Mouse (Mus musculus): Measurements from ENCODE around the gene Gjc2.
A peak's percentile ranks its signal among the peaks of the same experiment; 100 is the strongest.

Gene Gjc2

GRCm38 (mm10) chr11:59155900-59156299 is 27.1 kb downstream of the Gjc2 start:
- no peak for DNase-seq

- no peak for DNase-seq
Measured at GRCm38 (mm10) chr11:59154220-59154619, 28.8 kb downstream of the Gjc2 start.

GRCm38 (mm10) chr11:59151729-59152128 is 31.3 kb downstream of the Gjc2 start:
- no peak for DNase-seq

- no peak for DNase-seq
Measured at GRCm38 (mm10) chr11:59149302-59149701, 33.7 kb downstream of the Gjc2 start.

- DNase-seq, result no peak
Measured at GRCm38 (mm10) chr11:59142962-59143361, 40.1 kb downstream of the Gjc2 start.

- DNase-seq, result peak; percentile 30
Measured at GRCm38 (mm10) chr11:59141772-59142370, 41.1 kb downstream of the Gjc2 start.

- DNase-seq, result no peak
Measured at GRCm38 (mm10) chr11:59138537-59139486, 44.2 kb downstream of the Gjc2 start.

GRCm38 (mm10) chr11:59136994-59137706 is 45.9 kb downstream of the Gjc2 start:
- DNase-seq, result no peak

GRCm38 (mm10) chr11:59135904-59136452 is 47.0 kb downstream of the Gjc2 start, which contains the start of gene Obscn:
Gene Obscn (minus strand): TSS chr11:59136402.
- no peak for DNase-seq

- DNase-seq, result no peak
Measured at GRCm38 (mm10) chr11:59135051-59135820, 47.8 kb downstream of the Gjc2 start.

- peak; percentile 26 for DNase-seq
Measured at GRCm38 (mm10) chr11:59134373-59134997, 48.5 kb downstream of the Gjc2 start.

GRCm38 (mm10) chr11:59132065-59132464 is 50.9 kb downstream of the Gjc2 start:
- no peak for DNase-seq

- DNase-seq, result no peak
Measured at GRCm38 (mm10) chr11:59131348-59131919, 51.6 kb downstream of the Gjc2 start.

- no peak for DNase-seq
Measured at GRCm38 (mm10) chr11:59130782-59131181, 52.2 kb downstream of the Gjc2 start.

Data from lung, postnatal 10 days (tissue).